Mouse (Mus musculus): ENCODE data around the gene 1810009A15Rik.

- TF ChIP-seq CTCF (IDR thresholded peaks at IDR 0.05; ENCODE audit: low read depth) (no peak), EP300 (optimal IDR thresholded peaks at IDR 0.05) (no peak)
These were observed 38.1 kb downstream of the 1810009A15Rik start for GRCm38 (mm10) chr19:8926766-8927165.

All from stomach, postnatal 0 days (tissue).